Mouse (Mus musculus) lung, embryonic 16.5 days (tissue): ENCODE data around the gene Rras2. TPM values are rescaled to one million over a fixed set of nuclear protein-coding genes. Genes with fewer than 3 reads are reported as not detected.

Source experiments
- ATAC-seq: fragments of 200-750 bp; cut with Nextera tagmentation; 2 replicates; pipeline ENCODE4 v1.8.0; 2017; ENCODE audit warnings: low read depth, mild to moderate bottlenecking, moderate library complexity
- H3K27ac ChIP-seq: fragments of 300-500 bp; sonication (generic); 2 replicates; pipeline ENCODE4 v1.5.1; 2014; ENCODE audit warnings: mild to moderate bottlenecking, control low read depth, low read length
- H3K27me3 ChIP-seq: fragments of 300-500 bp; sonication (generic); 2 replicates; pipeline ENCODE4 v1.6.1; 2014; ENCODE audit warnings: low read depth, low read length, mixed read lengths; ENCODE audit not compliant: control insufficient read depth, insufficient read depth
- H3K36me3 ChIP-seq: fragments of 300-500 bp; sonication (generic); 2 replicates; pipeline ENCODE4 v1.6.1; 2014; ENCODE audit warnings: low read length; ENCODE audit not compliant: control insufficient read depth, insufficient read depth
- H3K4me1 ChIP-seq: fragments of 300-500 bp; sonication (generic); replicated peaks from 2 replicates; pipeline ENCODE4 v1.6.1; 2014; ENCODE audit warnings: low read length, mixed read lengths; ENCODE audit not compliant: control insufficient read depth, insufficient read depth
- H3K4me2 ChIP-seq: fragments of 300-500 bp; sonication (generic); 2 replicates; pipeline ENCODE4 v1.6.1; 2014; ENCODE audit warnings: low read depth, low read length, control low read depth
- H3K4me3 ChIP-seq: fragments of 300-500 bp; sonication (generic); 2 replicates; pipeline ENCODE4 v1.5.1; 2014; ENCODE audit warnings: mild to moderate bottlenecking, low read length, control low read depth
- H3K9ac ChIP-seq: fragments of 300-500 bp; sonication (generic); 2 replicates; pipeline ENCODE4 v1.6.1; 2014; ENCODE audit warnings: low read length, control low read depth
- H3K9me3 ChIP-seq: fragments of 300-500 bp; sonication (generic); 2 replicates; pipeline ENCODE4 v1.6.1; 2016; ENCODE audit warnings: low read length; ENCODE audit not compliant: control insufficient read depth
- WGBS: fragments of 180-500 bp; shearing (Covaris S2); extraction: QIAGEN DNeasy Blood & Tissue Kit; methylation state at CpG from one replicate; pipeline ENCODE4 v1.1.7; 2014; 5-methylcytosine and 5-hydroxymethylcytosine counted together
- polyA plus RNA-seq: library from polyadenylated mRNA; unstranded; fragments of >200 nt; fragmentation: Nextera tagmentation; extraction: Ambion mirVana; gene quantifications from 2 replicates; pipeline ENCODE4 v1.2.1, GENCODE M21; 2015

The Rras2 gene
- polyA plus RNA-seq, 1 experiment from 2014 or later, result 40.1 TPM

DNA sequence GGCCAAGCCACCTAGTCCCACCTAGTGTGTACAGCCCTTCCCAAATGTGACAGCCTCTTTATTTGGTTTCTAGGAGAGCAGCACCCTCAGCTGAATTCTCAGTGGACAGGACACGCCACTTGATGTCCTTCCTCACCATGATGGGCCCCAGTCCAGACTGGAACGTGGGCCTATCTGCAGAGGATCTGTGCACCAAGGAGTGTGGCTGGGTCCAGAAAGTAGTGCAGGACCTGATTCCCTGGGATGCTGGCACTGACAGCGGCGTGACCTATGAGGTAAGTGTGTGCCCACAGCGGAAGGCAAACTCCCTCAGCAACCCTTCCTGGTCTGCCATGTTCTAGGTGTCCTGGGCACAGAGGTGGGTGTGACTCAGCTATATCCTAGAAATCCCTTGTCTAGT, 88.8 kb downstream of the Rras2 start:
- Histone ChIP-seq H3K9ac (no peak overlapping the region), H3K27ac (no peak overlapping the region), H3K9me3 (no peaks in the 10 kb centered on the region; the same call in 1 of the 2 replicates), H3K36me3 (no peaks in the 10 kb centered on the region), H3K4me1 (no peaks in the 10 kb centered on the region), H3K27me3 (no peaks in the 10 kb centered on the region), H3K4me3 (no peak overlapping the region), H3K4me2 (no peak overlapping the region)
- WGBS, result 78% methylated on average over 5 of the region's 5 CpGs
- ATAC-seq, result no peak

DNA sequence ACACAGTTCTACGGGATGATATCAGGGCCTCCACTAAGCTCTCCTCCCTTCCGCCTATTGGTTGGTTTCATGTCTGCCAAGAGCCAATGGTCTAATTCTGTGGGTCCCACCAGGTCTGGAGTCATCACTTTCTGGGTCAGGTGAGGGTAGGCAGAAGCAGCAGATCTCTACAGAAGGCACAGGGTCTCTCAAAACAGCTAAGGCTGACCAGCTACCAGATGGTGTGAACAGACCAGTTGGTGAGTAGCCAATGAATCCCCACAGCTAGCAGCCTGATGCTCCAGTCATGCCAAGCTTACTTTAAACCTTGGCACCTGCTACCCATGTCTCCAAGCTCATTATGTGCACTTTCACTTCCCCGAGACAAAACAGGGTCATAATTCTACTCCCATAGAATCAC, 90.2 kb downstream of the Rras2 start:
- Histone ChIP-seq H3K27me3 (no peaks in the 10 kb centered on the region), H3K4me3 (no peak overlapping the region), H3K36me3 (no peaks in the 10 kb centered on the region), H3K4me1 (no peaks in the 10 kb centered on the region), H3K9me3 (no peaks in the 10 kb centered on the region; the same call in 1 of the 2 replicates), H3K9ac (no peak overlapping the region), H3K4me2 (no peak overlapping the region), H3K27ac (no peak overlapping the region)
- no peak for ATAC-seq
- WGBS, result 73% methylated on average over 3 of the region's 3 CpGs

GRCm38 (mm10) chr7:114026923-114027322, 90.7 kb downstream of the Rras2 start:
- Histone ChIP-seq H3K36me3 (no peaks in the 10 kb centered on the region), H3K27me3 (no peaks in the 10 kb centered on the region), H3K4me2 (no peak overlapping the region), H3K4me3 (no peak overlapping the region), H3K4me1 (no peaks in the 10 kb centered on the region), H3K9me3 (no peaks in the 10 kb centered on the region; the same call in 1 of the 2 replicates), H3K27ac (no peak overlapping the region), H3K9ac (no peak overlapping the region)
- ATAC-seq, result no peak
- 83% methylated on average over 8 of the region's 8 CpGs for WGBS

DNA sequence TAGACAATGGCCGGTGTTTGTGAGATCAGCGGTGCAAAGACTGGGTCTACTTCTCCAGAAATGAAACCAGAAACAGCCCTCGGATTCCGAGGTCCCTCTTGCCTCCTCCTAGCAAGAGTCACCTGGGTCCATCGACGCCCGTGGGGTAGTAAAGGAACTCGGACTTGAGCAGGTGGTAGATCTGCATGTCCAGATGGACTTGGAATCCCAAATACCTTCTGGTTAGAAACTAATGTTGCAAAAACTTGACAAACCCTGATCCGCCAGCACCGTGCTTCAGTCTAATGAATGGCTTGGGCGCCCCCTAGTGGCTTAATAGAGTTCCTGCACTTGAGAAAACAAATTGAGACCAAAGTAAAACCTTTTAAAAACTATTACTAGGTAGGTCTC, 96.9 kb downstream of the Rras2 start:
- whole genome bisulfite sequencing, result under 1% methylated on average over 11 of the region's 11 CpGs
- Histone ChIP-seq H3K9ac (peak overlapping the region; percentile 59), H3K36me3 (no peaks in the 10 kb centered on the region), H3K4me2 (peak overlapping the region; percentile 68), H3K9me3 (no peaks in the 10 kb centered on the region; the same call in 1 of the 2 replicates), H3K27me3 (no peaks in the 10 kb centered on the region), H3K4me3 (peak overlapping the region; percentile 56), H3K27ac (no peak overlapping the region), H3K4me1 (no peaks in the 10 kb centered on the region)
- ATAC-seq, result peak; percentile 74

DNA sequence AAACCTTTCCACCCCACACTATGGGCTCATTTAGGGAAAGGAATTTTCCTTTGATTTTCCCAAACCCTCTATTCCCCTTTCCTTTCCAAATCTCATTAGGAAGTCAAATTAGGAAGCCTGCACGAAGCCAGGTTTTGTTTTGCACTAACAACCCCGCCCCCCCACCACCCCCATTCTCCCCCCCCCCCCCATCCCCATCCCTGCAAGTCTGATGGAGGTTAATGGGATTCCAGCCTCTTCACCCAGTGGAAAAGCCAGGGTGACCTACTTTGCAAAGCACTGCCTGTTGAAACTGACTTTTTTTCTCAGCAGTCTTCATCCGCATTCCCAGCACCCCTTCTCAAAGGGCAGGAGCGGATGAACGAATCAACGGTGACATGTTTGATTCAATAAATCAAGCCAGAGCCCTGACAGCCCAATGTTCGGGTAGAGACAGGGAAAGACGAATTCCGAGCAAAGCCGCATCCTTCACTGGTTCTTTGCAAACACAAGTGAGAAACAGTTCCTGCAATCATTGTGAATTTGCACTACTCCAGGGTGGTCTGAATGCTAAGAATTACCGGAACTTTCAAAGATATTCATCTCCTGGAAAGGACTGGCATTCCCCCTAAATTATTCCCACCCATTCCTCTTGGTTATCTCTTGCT, 97.4 kb downstream of the Rras2 start:
- Histone ChIP-seq H3K4me2 (peak overlapping the region; percentile 68), H3K36me3 (no peaks in the 10 kb centered on the region), H3K27ac (no peak overlapping the region), H3K9me3 (no peaks in the 10 kb centered on the region; the same call in 1 of the 2 replicates), H3K4me1 (no peaks in the 10 kb centered on the region), H3K4me3 (peak overlapping the region; percentile 56), H3K27me3 (no peaks in the 10 kb centered on the region), H3K9ac (peak overlapping the region; percentile 59)
- ATAC-seq, result no peak
- 9% methylated on average over 11 of the region's 11 CpGs for WGBS

GRCm38 (mm10) chr7:114018861-114019260, 98.7 kb downstream of the Rras2 start:
- Histone ChIP-seq H3K36me3 (no peaks in the 10 kb centered on the region), H3K4me3 (no peak overlapping the region), H3K4me2 (no peak overlapping the region), H3K27me3 (no peaks in the 10 kb centered on the region), H3K27ac (no peak overlapping the region), H3K9ac (no peak overlapping the region), H3K4me1 (no peaks in the 10 kb centered on the region), H3K9me3 (no peaks in the 10 kb centered on the region)
- ATAC-seq, result no peak
- 68% methylated on average over 3 of the region's 3 CpGs for WGBS

GRCm38 (mm10) chr7:114016001-114016949, 101.3 kb downstream of the Rras2 start:
- H3K9me3 ChIP-seq, result no peaks in the 10 kb centered on the region
- 58% methylated on average over 8 of the region's 8 CpGs for WGBS

DNA sequence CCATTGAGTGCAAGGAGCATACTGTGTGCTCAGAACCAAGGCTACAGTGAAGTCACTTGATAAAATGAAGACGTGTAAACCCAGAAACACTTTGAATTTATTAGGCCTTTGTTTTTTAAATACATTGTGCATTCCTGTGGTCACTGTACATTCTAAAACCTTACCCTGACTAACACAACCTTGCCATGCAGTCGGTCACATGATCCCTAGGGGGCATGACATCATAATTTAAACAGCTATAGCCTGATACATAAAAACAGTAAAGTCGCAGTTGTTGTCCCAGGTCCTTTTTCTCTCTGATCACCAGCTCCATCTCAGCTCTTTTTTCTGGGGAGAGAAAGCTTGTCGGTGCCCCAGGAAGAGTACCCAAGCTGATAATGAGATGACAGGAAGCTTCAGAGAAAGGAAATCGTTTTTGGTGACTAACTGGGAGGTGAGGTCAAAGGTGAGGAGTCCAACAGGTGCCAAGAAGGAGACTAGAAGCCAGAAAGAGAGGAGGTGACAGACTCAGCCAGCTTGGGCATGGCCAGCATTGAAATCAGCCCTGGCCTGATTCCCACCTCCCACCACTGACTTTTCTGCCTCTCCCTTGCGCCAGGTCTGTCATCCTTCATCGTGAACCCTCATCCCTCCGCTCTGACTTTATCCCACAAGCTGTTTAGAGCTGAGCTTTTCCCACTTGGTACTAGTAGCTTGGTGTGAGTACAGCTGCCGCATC, 105.7 kb downstream of the Rras2 start:
- Histone ChIP-seq H3K9ac (no peak overlapping the region), H3K36me3 (no peaks in the 10 kb centered on the region), H3K4me3 (no peak overlapping the region), H3K4me1 (no peaks in the 10 kb centered on the region), H3K27ac (no peak overlapping the region), H3K4me2 (no peak overlapping the region), H3K27me3 (no peaks in the 10 kb centered on the region), H3K9me3 (no peaks in the 10 kb centered on the region)
- WGBS, result 54% methylated on average over 9 of the region's 9 CpGs
- no peak for ATAC-seq

More at GRCm38 (mm10) chr7:114016001-114016949, 101.3 kb downstream of the Rras2 start:
- Histone ChIP-seq H3K4me2 (no peak overlapping the region), H3K27me3 (no peaks in the 10 kb centered on the region), H3K36me3 (no peaks in the 10 kb centered on the region), H3K9ac (no peak overlapping the region), H3K4me3 (no peak overlapping the region), H3K27ac (no peak overlapping the region), H3K4me1 (no peaks in the 10 kb centered on the region)
- ATAC-seq, result no peak

GRCm38 (mm10) chr7:114007565-114007964, 110.0 kb downstream of the Rras2 start:
- Histone ChIP-seq H3K4me2 (no peak overlapping the region), H3K4me1 (no peaks in the 10 kb centered on the region), H3K27ac (no peak overlapping the region), H3K4me3 (no peak overlapping the region), H3K27me3 (no peaks in the 10 kb centered on the region), H3K9ac (no peak overlapping the region), H3K9me3 (no peaks in the 10 kb centered on the region), H3K36me3 (no peaks in the 10 kb centered on the region)
- ATAC-seq, result no peak
- 59% methylated on average over 5 of the region's 5 CpGs for WGBS
